Mouse (Mus musculus): ENCODE measurements around the gene Zbtb9. TPM values are rescaled to one million over a fixed set of nuclear protein-coding genes. Genes with fewer than 3 reads are reported as not detected.

Gene Zbtb9
- total RNA-seq, 4 experiments from 2014 or later = 6.6 to 10.1 (median 9.0) TPM

DNA sequence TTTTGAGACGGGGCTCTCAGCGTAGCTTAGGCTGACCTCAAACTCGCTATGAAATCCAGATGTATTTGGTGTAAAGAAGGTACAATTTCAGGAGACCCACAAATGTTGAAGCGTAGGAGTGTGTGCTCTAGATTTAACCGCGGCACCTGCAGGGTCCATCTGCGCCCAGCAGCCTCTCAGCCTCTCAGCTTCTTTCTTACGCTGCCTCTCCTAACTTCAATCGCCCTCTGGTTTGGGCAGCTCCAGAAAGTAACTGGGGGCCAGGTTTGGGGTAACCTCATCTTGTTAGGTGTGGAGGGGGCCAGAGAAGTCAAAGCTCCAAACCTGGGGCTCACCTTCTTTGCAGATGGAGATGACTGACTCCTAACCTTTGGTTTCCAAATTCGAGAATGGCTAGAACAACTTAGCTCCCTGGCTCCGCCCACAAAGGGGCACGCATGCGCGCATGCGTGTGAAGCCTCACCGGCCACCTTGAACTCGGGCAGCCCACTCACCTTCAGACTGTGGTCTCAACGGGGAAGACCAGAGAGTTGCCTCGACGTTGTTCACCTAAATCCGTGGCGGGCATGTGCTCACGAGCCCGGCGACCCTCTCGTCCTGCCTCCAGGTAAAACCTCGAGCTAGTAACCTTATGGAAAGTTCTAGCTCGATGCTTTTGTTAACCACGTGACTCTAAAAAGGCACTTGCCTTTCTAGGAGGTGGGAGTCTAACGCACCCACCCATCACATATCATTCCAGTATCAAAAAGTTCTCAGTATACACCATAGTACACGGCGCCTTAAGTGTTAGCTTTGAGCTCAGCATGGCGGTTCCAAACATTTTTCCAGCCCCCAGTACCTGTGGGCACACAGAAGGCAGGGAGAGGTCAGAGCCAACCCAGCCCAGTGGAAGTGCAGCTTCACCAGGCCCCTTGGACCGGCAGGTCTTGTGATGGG lies 44.9 kb downstream of the Zbtb9 start:
- peak; percentile 81 for DNase-seq

DNA sequence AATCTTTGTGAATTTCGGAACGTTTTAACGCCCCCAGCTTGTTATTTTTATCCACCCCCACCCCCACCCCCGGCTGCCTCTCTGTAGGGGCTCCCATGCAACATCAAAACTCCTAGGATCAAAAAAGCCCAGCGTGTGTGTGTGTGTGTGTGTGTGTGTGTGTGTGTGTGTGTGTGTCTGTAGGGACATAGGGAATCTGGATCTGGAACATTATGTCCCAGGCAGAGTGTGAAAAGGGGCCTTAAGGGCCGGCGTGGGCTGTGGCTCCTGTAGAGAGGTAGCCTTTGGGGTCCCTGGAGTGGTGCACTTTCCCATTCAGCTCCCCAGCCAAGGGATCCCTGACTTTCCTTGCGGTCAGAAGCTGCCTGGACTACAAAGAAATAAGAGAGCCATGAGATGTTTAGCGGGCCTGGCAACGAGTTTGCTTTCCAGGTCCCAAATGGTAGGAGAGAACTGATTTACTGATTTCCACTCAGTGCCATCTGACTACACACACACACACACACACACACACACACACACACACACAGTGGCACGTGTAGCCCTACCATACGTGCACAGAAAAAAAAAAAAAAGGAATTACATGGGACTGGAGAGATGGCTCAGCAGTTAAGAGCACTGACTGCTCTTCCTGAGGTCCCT lies 45.7 kb downstream of the Zbtb9 start:
- no peak for DNase-seq

DNA sequence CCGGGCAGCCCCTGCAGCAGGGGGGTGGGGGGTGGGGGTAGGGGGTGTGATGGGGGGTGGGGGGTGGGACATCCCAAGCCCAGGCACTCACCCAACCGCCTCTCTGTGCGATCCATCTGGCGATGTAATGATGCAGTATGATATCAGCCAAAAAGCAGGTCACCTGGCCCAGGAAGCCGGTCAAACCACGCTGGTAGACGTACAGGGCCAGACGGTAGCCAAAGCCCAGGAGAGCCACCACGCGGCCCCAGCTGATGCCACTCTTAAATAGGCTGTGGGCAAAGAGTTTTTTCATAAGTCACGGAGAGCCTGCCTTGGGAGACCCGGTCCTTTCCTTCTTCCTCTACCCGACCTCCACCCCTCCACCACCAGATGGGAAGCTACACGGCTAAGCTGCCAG lies 48.1 kb downstream of the Zbtb9 start:
- DNase-seq = no peak

DNA sequence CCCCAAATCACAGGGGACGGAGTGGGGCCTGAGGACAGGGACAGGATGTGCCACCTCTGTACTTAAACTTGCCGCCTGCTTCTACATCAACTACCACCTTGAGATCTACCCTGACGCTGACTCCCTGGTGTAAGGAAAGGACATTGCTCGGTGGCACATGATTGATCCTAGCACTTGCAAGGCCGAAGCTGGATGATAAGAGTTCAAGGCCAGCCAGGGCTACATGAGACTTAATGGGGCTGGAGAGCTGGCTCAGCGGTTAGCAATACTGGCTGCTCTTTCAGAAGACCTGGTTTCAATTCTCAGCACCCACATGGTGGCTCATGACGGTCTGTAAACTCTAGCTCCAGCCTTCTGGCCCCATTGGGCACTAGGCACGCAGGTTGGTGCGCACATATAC lies 48.8 kb downstream of the Zbtb9 start:
- peak; percentile 65 for DNase-seq

- DNase-seq = no peak
These were observed 50.4 kb downstream of the Zbtb9 start for GRCm38 (mm10) chr17:27023342-27023741.

GRCm38 (mm10) chr17:27025326-27025902 lies 52.4 kb downstream of the Zbtb9 start:
- DNase-seq = no peak

GRCm38 (mm10) chr17:27025951-27026350 lies 53.0 kb downstream of the Zbtb9 start:
- no peak for DNase-seq

- no peak for DNase-seq
These were observed 54.7 kb downstream of the Zbtb9 start for GRCm38 (mm10) chr17:27027460-27028283.

DNA sequence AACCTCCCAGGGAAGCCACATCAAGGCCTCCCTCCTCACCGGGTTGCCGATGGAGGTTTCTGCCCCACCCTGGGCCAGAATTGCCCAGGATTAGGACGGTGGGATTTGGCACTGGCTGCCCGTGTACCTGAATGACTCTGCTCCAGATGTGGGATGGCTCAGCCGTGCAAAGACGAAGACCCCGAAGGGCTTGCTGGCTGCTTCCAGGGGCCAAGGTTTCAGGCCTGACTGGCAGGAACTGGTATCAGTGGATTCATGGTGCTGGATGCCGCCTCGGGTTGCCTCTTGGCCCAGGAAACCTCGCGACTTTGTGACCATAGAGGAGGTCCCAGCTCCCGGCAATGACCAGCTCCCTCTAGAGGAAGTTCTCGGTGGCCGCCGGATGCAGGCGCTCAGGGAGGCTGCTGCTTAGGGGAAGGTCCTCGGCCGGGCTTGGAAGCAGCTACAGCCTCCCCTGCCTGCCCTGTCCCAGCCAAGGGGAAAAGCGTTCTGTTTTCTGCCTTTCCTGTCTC lies 55.4 kb downstream of the Zbtb9 start:
- DNase-seq = peak; percentile 87

- no peak for DNase-seq
These were observed 55.9 kb downstream of the Zbtb9 start, which contains the start of gene Bak1 for GRCm38 (mm10) chr17:27028909-27029308. Bak1 (minus strand) TSS chr17:27029009.

GRCm38 (mm10) chr17:27029431-27029830 lies 56.5 kb downstream of the Zbtb9 start:
- DNase-seq = no peak

DNA sequence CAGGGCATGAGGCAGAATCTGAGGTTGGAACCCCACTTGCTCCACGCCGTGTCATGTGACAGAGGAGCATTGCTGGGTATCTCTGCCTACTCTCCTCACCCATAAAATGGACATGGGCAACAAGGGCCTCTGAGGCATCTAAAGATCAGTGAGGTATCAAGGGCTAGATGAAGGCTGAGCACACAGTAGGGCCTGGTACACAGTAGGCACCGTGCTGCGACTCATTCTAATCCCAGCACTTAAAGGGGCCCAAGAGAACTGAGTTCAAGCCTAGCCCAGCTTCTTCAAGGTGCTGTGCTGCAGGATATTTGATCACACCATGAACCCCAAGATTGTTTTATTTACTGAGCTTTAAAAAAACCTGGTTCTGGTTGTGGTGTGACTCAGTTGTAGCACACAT lies 57.9 kb downstream of the Zbtb9 start:
- DNase-seq = no peak

DNA sequence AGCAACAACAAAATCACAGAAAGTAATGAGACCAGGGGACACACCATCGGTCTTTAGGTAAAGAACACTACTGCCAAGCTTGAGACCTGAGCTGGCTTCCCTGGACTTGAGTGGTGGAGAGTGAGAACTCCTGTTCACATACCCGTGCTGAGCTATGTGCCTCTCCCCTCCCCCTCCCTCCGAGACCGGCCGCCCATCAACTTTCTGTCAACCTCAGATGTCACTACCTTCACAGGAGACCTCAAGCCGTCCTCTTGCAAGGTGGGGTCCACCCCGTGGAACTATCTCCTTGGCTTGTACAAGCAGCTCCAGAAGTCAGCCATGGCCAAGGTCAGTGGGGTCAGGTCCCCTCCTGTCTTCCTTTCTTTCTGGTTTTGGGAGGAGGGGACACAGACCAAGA lies 59.4 kb downstream of the Zbtb9 start:
- no peak for DNase-seq

- DNase-seq = no peak
These were observed 59.9 kb downstream of the Zbtb9 start for GRCm38 (mm10) chr17:27032869-27033268.

DNA sequence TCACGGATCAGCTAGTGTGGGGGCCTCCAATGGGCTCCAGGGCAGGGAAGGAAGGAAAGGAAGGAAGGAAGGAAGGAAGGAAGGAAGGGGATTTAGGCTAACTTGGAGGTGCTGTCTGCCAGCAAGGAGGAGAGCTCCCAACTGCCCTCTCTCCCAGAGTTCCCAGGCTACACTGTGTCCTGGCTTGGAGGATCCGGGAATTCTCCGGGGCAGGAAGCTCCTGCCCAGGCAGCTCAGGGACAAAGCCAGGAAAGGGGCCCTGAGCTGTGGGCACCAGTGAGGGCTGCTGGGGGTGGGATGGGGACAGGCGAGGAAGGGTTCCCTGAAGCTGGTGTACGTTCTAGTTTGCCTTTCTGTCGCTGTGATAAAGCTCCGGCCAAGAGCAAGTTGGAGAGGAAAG lies 63.5 kb downstream of the Zbtb9 start:
- DNase-seq = no peak

- peak; percentile 68 for DNase-seq
These were observed 65.5 kb downstream of the Zbtb9 start for GRCm38 (mm10) chr17:27038335-27039050.

DNA sequence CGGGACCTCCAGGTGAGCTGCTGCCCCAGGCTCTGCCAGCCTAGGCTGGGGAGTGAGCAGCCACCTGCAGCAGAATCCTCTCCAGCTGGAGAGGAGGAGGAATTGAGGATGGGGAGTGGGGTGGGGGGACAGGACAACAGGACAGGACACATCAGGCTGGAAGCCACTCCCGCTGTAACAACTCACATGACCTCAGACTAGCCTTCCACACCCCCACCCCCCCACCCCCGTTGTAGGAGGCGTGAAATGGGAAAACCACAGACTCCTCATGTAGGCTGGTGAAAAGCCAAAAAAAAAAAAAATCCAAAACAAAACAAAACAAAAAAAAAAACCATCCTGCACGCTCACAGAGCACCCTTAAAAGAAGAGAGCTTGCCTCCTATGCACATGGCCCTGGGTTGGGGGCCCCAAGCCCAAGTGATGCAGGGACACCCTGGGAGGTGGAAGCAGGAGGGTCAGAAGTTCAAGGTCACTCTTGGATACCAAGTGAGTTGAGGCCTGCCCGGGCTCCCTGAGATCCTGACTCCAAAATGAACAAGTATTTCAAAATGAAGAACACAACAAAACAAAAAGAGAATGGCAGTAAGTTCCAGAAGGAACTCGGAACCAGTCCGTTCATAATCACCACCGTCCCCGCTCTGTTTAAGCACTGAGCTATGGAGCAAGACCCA lies 66.6 kb downstream of the Zbtb9 start:
- DNase-seq = no peak

DNA sequence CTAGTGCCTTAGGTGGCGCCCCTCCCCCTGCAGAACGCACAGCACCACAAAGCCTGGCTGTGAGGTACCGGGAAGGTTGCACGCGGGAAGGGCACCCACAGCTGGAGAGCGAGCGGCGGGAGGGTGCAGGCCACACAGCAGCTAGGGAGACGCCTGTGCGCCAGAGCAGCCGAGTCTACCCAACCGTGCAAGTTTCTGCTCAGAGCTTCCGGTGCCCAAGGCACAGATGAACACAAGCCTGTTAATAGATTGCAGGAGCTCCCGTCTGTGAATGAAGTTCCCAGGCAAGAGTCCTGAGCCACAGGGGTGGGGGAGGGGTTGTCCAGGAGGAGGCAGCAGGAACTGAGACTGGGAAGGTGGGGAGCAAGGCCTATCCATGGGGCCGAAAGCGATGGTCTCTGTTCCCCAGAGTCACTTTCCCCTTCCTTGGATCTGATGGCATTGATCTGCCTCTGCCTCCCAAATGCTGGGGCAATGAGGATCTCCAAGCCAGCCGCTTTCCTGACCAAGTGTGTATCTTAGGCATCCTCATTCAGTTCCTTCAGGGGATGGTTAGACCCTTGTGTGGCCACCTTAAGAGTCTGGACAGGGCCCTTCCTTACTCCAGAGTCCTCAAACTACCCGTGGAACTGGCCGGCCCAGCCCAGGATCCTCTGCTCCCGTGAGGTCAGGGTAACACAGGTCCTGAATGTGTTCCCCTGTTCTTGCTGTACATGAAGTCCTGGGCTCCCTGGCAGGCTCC lies 67.5 kb downstream of the Zbtb9 start:
- no peak for DNase-seq

GRCm38 (mm10) chr17:27041046-27041786 lies 68.2 kb downstream of the Zbtb9 start:
- DNase-seq = no peak

DNA sequence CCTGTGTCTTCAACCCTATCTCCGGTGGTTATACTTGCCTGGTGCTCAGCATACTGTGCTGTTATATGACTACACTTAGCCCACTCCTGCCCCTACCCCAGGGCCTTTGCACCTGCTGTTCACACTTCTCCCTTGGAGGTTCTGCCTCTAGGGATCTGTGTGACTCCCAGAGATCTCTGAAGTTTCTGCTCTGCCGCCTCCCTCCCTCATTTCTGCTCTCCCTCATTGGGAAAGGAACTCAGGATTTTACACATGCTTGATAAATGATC lies 68.8 kb downstream of the Zbtb9 start:
- DNase-seq = no peak

Measured in adrenal gland, adult 8-10 months (tissue).